Mouse (Mus musculus): Measurements from ENCODE around the gene Zfp354b. TPM values are rescaled to one million over a fixed set of nuclear protein-coding genes. Genes with fewer than 3 reads are reported as not detected.

Gene Zfp354b
- polyA plus RNA-seq (2012; rRNA removed): 0.08 and 0.10 TPM in 2 replicates

DNA sequence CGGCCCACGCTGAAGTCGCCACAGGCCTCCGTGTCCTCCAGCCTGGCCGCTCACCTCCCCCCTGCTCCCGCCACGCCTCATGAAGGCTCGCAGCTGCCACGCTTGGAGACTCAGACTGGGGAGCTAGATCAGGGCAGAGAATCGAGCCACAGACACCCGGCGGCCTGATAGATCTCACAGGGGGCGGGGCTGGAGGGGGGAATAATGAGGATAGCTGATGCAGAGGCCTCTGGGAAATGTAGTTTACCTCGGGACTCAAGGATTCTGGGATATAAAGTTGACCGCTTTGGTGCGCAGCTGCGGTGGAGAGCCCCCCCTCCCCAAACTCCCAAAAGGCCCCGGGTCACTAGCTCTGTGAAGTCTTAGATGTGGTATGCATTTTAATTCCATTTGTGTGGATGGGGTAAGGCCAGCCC is at the start of gene Zfp354b:
Gene Zfp354b, minus strand, starts transcription at position 183 of the 416 bp plus-strand sequence.

DNA sequence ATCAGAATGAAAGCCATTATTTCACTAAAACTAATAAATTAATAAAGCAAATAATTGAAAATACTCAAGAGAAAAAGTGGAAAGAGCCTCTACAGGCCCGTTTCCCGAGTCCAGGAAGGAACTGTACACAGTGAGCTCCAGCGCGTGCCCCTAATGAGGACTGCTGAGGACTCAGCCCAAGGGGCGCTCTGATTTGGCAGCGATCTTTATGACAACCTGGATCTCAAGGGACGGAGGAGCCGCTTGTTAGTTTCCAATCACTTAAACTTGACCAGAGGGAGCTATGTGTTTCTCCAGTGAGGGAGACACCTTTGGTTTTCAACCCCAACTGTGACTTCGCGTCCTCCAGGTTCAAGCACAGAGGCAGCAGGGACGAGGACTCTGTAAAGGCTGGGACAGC is 34.8 kb upstream of the Zfp354b start, which contains the start of gene Olfr1378:
Gene Olfr1378, plus strand, starts transcription at position 301 of the 400 bp plus-strand sequence.

DNA sequence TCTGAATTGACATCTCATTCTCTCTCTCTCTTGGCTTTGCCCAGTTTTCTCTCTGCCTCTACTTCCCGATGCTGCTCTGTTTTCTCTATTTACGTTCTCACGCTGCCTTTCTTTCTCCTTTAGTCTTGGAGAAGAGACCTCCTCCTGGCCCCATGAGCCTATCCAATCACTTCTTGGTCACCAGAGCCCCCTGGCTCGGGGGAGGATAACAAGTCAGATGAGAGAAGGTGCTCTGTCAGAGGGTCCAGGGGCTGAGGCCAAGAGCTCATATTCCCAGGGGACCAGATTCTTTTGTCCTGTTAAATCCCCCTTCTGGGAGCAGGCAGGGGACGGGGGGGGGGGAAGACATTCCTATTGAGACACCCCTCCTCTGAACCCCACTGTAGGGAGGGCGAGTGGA is 22.2 kb upstream of the Zfp354b start, which contains the start of gene Prop1:
Gene Prop1, minus strand, starts transcription at position 101 of the 400 bp plus-strand sequence.

DNA sequence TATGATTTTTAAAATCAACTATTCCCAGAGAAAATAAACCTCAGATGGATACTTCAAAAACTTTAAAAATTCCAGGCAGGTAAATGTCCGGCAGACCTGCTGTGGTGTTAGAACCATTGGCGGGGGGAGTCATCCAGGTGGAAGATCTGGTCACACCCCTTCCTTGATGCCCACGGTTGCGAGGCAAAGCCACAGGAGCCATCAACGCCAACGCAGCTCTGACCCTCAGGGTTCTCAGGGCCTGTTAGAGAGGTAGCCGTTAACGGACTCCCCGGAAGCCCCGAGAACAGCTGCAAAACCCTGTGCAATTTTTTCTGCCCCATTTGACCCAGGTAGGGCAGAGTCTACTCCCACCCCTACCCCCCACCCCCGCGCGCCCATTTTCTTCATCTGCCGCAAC is 12.1 kb upstream of the Zfp354b start, which contains the start of gene 4933414I15Rik:
Gene 4933414I15Rik, minus strand, starts transcription at position 260 of the 400 bp plus-strand sequence.

DNA sequence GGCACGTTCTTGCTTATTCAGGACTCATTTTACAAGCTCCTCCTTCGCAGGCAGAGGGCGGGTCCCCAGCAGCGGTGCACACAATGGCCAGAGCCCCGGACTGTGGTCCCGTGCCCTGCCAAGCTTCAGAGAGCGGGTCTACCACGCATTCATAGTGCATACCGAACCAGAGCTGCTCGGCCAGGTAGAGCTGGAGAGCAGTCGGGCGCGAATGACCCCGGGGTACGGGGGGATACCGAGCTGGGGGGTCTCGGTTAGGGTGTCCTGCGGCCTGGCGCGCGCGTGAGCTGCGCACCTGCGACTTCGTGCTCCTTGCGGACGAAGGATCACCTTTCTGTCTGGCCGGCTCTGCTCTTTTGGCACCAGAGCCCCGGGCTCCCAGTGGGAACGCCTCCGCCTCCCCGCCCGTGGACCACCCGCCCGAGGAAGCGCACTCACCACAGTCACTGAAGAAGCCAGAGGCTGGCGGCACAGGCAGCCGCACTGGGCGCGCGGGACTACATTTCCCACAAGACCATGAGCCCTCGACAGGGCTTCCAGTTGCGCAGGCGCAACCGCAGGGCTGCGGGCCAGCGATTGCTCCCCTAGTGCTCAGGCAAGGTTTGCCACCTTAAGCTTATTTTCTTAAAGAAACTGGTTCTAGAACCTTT is 15.6 kb downstream of the Zfp354b start, which contains the start of gene Zfp2:
Gene Zfp2, minus strand, starts transcription at position 495 of the 650 bp plus-strand sequence.

DNA sequence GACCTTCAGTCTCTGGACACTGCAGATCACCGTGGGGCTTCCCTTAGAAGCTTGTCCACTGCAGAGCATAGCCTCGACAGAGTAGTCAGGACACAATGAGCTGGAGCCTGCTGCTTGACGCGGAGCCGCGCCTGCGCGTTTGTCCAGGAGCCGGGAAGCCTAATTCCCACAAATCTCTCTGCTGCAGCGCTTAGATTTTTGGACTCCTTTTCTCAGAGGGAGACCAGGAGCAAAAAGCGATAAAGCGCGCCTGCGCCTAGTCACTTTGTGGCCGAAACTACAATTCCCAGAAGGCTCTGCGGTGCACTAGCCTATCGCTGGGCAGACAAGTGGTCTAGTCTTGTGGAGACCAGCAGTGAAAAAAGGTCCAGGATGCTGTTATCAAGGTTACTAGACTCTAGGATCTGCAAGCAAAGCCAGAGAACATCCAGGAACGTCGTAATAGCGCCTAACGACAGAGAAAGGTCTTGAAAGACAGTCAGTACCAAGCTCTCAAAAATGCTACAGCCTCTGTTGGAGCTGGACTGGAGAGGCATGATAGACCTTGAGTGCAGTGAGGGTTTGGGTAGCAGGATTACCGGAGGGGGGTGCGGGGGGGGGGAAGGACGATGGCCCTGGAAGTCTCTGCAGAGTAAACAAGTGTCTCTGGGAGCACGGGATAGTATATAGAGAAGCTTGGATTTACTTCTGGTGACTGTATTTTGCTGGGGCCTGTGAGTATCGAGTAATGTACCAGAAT is 43.9 kb downstream of the Zfp354b start, which contains the start of gene Zfp454:
Gene Zfp454, minus strand, starts transcription at position 262 of the 739 bp plus-strand sequence.

Other genes starting within 250 kb of the Zfp354b start
- gene Zfp354c, start 103.9 kb downstream of the Zfp354b start, polyA plus RNA-seq (2012; rRNA removed): 0.90 and 0.93 TPM in 2 replicates
- gene Zfp879, start 90.1 kb downstream of the Zfp354b start, polyA plus RNA-seq (2012; rRNA removed): 0.19 and 0.21 TPM in 2 replicates
- gene Grm6, start 80.9 kb downstream of the Zfp354b start, polyA plus RNA-seq (2012; rRNA removed): 0.08 and 0.12 TPM in 2 replicates
- gene Zfp454, start 44.0 kb downstream of the Zfp354b start, polyA plus RNA-seq (2012; rRNA removed): 0.21 and 0.31 TPM in 2 replicates
- 0.44 and 0.60 TPM in 2 replicates for gene Zfp2, start 15.5 kb downstream of the Zfp354b start, polyA plus RNA-seq (2012; rRNA removed)
- not detected in 2 replicates for gene 4933414I15Rik, start 12.1 kb upstream of the Zfp354b start, polyA plus RNA-seq (2012; rRNA removed)
- gene Prop1, start 22.1 kb upstream of the Zfp354b start, polyA plus RNA-seq (2012; rRNA removed): not detected in 2 replicates
- not detected in 2 replicates for gene Olfr1378, start 34.9 kb upstream of the Zfp354b start, polyA plus RNA-seq (2012; rRNA removed)
- not detected in 2 replicates for gene Olfr1377, start 50.3 kb upstream of the Zfp354b start, polyA plus RNA-seq (2012; rRNA removed)
- not detected in 2 replicates for gene Olfr51, start 72.0 kb upstream of the Zfp354b start, polyA plus RNA-seq (2012; rRNA removed)
- not detected in 2 replicates for gene Olfr54, start 82.6 kb upstream of the Zfp354b start, polyA plus RNA-seq (2012; rRNA removed)
- not detected in 2 replicates for gene Olfr1375, start 116.5 kb upstream of the Zfp354b start, polyA plus RNA-seq (2012; rRNA removed)
- gene Zfp354a, start 127.6 kb upstream of the Zfp354b start, polyA plus RNA-seq (2012; rRNA removed): 1.2 and 1.7 TPM in 2 replicates

Measured in colon, adult 2 months (tissue).